In the genomic region with DNA sequence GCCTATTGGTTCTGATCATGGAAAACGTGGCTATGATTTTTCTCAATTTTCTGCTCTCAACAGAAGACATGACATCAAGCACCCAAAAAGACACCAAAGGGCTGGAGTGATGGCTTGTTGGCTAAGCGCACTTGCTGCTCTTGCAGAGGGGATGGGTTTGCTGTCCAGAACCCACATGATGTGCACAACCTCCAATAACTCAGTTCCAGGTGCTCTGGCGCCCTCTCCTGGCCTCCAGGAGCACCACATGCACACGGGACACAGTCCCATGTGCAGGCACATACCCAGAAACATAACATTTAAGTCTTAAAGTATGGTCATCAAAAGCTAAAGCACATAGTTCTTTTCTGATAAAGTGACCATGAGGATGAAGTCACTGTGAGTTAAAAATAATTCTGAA, we compare ENCODE assay signal across 11 mouse cellular contexts.
A peak's percentile ranks its signal among the peaks of the same experiment; 100 is the strongest.
DNase-seq lines count a peak whose midpoint lies in the region; TF ChIP-seq lines count a peak whose summit lies in the region.
"Had no signal": no experiment of that assay in that cellular context is flagged by ENCODE, and none has a peak within 500 bp of the region (broad histone marks: within the 10 kb centered on the region; RNA-seq: fewer than 3 reads in every experiment).

No protein-coding gene starts in this region.

- H3K4me1 ChIP-seq in kidney, adult 2 months (ENCODE audit: control insufficient read depth, insufficient read depth, low read length) = no peaks in the 10 kb centered on the region
- H3K4me1 ChIP-seq in spleen, adult 2 months (ENCODE audit: control insufficient read depth, insufficient read depth, insufficient read length) = no peaks in the 10 kb centered on the region
- no peaks in the 10 kb centered on the region for H3K4me1 ChIP-seq in bone marrow macrophage, adult 2 months (ENCODE audit: control insufficient read depth, insufficient read depth, low read length)
- H3K4me1 ChIP-seq: neural tube, embryonic 12.5 days had no signal

- no peak for DNase-seq in kidney, adult 2 months
- no peak for DNase-seq in kidney, adult 9 months
- DNase-seq in spleen, adult 2 months (ENCODE audit: low read depth in 1 of 2, low spot score in 2 of 2) = no peak
- DNase-seq in spleen, postnatal 4 days (ENCODE audit: low spot score in 2 of 2) = no peak
- DNase-seq in naive thymus-derived CD4-positive, alpha-beta T cell, adult 2 months (ENCODE audit: low read depth) = peak; percentile 48
- no peak for DNase-seq in adipocyte (ENCODE audit: low spot score)
- DNase-seq: gastrocnemius, postnatal 10 days; heart, postnatal 4 days; right cerebral cortex, postnatal 14 days had no signal

- 78% methylated on average over 4 of the region's 4 CpGs for WGBS in kidney, adult 2 months
- WGBS in spleen, adult 2 months = 69% methylated on average over 4 of the region's 4 CpGs

- no peak for TF ChIP-seq POLR2A in kidney, adult 2 months (IDR thresholded peaks at IDR 0.05; ENCODE audit: low read depth, low read length)
- no peak for TF ChIP-seq POLR2A in spleen, adult 2 months (IDR thresholded peaks at IDR 0.05; ENCODE audit: low read depth, low read length)
- TF ChIP-seq POLR2A in bone marrow macrophage, adult 2 months (IDR thresholded peaks at IDR 0.05; ENCODE audit: borderline replicate concordance, low read depth, low read length) = no peak

- TF ChIP-seq CTCF in kidney, adult 2 months (conservative IDR thresholded peaks at IDR 0.05; ENCODE audit: insufficient read depth, insufficient read length, low read depth, low read length) = peak; percentile 56
- peak; percentile 37; the same call in 1 of the 2 replicates for TF ChIP-seq CTCF in spleen, adult 2 months (IDR thresholded peaks at IDR 0.05; ENCODE audit: extremely low read depth, insufficient read depth, insufficient read length, insufficient replicate concordance)
- TF ChIP-seq CTCF in bone marrow macrophage, adult 2 months (IDR thresholded peaks at IDR 0.05; ENCODE audit: low read depth, low read length) = 0 out of 2 replicates have a peak, but pooled peaks have one; percentile 12

- no peak overlapping the region for H3K27ac ChIP-seq in kidney, adult 2 months (ENCODE audit: insufficient read depth, low read depth, low read length)
- no peak overlapping the region for H3K27ac ChIP-seq in spleen, adult 2 months (ENCODE audit: insufficient read depth, low read length)
- H3K27ac ChIP-seq in bone marrow macrophage, adult 2 months (ENCODE audit: insufficient read depth, low read depth, low read length) = no peak overlapping the region
- H3K27ac ChIP-seq: neural tube, embryonic 12.5 days had no signal

- no peak overlapping the region for H3K4me3 ChIP-seq in kidney, adult 2 months (ENCODE audit: insufficient read depth, low read depth, low read length)
- no peak overlapping the region for H3K4me3 ChIP-seq in spleen, adult 2 months (ENCODE audit: extremely low read depth, insufficient read depth, insufficient read length)
- no peak overlapping the region for H3K4me3 ChIP-seq in bone marrow macrophage, adult 2 months (ENCODE audit: insufficient read depth, low read length)
- H3K4me3 ChIP-seq: neural tube, embryonic 12.5 days had no signal

- H3K27me3 ChIP-seq in kidney, adult 2 months (replicated peaks; ENCODE audit: control insufficient read depth, insufficient read depth, low read length) = no peaks in the 10 kb centered on the region
- no peaks in the 10 kb centered on the region for H3K27me3 ChIP-seq in spleen, adult 2 months (ENCODE audit: control insufficient read depth, insufficient read depth, low read length)
- H3K27me3 ChIP-seq: neural tube, embryonic 12.5 days had no signal

- no peaks in the 10 kb centered on the region for H3K36me3 ChIP-seq in kidney, adult 2 months (ENCODE audit: control insufficient read depth, insufficient read depth, low read length)
- no peaks in the 10 kb centered on the region for H3K36me3 ChIP-seq in spleen, adult 2 months (ENCODE audit: control insufficient read depth, insufficient read depth, low read length)
- H3K36me3 ChIP-seq: neural tube, embryonic 12.5 days had no signal
